Mouse (Mus musculus) midbrain, embryonic 15.5 days (tissue): ENCODE measurements at regions not wholly inside any gene's neighbourhood (a gene's known extent, or its start where the extent isn't known, plus 50 kb on each side); places are given as distances from the start of the nearest gene placed in this dataset.

Experiments used
- ATAC-seq: fragments of 200-750 bp; cut with Nextera tagmentation; replicated peaks from 2 replicates; pipeline ENCODE4 v1.8.0; 2017; ENCODE audit warnings: moderate TSS enrichment
- H3K27ac ChIP-seq: fragments of 300-500 bp; sonication (generic); 2 replicates; pipeline ENCODE4 v1.5.1; 2015; ENCODE audit warnings: mild to moderate bottlenecking, inconsistent platforms
- H3K27me3 ChIP-seq: fragments of 300-500 bp; sonication (generic); replicated peaks from 2 replicates; pipeline ENCODE4 v1.6.1; 2015; ENCODE audit warnings: inconsistent platforms
- H3K36me3 ChIP-seq: fragments of 300-500 bp; sonication (generic); replicated peaks from 2 replicates; pipeline ENCODE4 v1.6.1; 2015; ENCODE audit warnings: inconsistent platforms
- H3K4me1 ChIP-seq: fragments of 300-500 bp; sonication (generic); 2 replicates; pipeline ENCODE4 v1.6.1; 2015; ENCODE audit warnings: inconsistent platforms
- H3K4me2 ChIP-seq: fragments of 300-500 bp; sonication (generic); 2 replicates; pipeline ENCODE4 v1.6.1; 2015; ENCODE audit warnings: inconsistent platforms, mild to moderate bottlenecking, moderate library complexity
- H3K4me3 ChIP-seq: fragments of 300-500 bp; sonication (generic); 2 replicates; pipeline ENCODE4 v1.5.1; 2015; ENCODE audit warnings: mild to moderate bottlenecking, inconsistent platforms
- H3K9ac ChIP-seq: fragments of 300-500 bp; sonication (generic); 2 replicates; pipeline ENCODE4 v1.6.1; 2015; ENCODE audit warnings: mild to moderate bottlenecking, inconsistent platforms
- H3K9me3 ChIP-seq: fragments of 300-500 bp; sonication (generic); 2 replicates; pipeline ENCODE4 v1.6.1; 2016; ENCODE audit warnings: inconsistent platforms
- WGBS: fragments of 180-500 bp; shearing (Covaris S2); methylation state at CpG from one replicate; pipeline ENCODE4 v1.1.7; 2015; ENCODE audit warnings: mixed read lengths; 5-methylcytosine and 5-hydroxymethylcytosine counted together

GRCm38 (mm10) chr13:16279974-16280373, 268.3 kb downstream of the Inhba start:
- Histone ChIP-seq H3K4me1 (no peaks in the 10 kb centered on the region), H3K4me3 (no peak overlapping the region), H3K9me3 (no peaks in the 10 kb centered on the region), H3K9ac (no peak overlapping the region), H3K27me3 (no peaks in the 10 kb centered on the region), H3K27ac (no peak overlapping the region), H3K4me2 (no peak overlapping the region), H3K36me3 (no peaks in the 10 kb centered on the region)
- WGBS: 92% methylated on average over 3 of the region's 3 CpGs
- ATAC-seq: no peak

- no peaks in the 10 kb centered on the region for H3K4me1 ChIP-seq
- no peaks in the 10 kb centered on the region for H3K36me3 ChIP-seq
- no peak overlapping the region for H3K27ac ChIP-seq
- H3K27me3 ChIP-seq: no peaks in the 10 kb centered on the region
- H3K4me2 ChIP-seq: no peak overlapping the region
- H3K4me3 ChIP-seq: no peak overlapping the region
- ATAC-seq: no peak
- H3K9ac ChIP-seq: no peak overlapping the region
- whole genome bisulfite sequencing: 78% methylated on average over 2 of the region's 2 CpGs
- H3K9me3 ChIP-seq: no peaks in the 10 kb centered on the region
Measured at GRCm38 (mm10) chr13:16280742-16281141, 269.1 kb downstream of the Inhba start.

GRCm38 (mm10) chr13:16281777-16282176, 270.1 kb downstream of the Inhba start:
- H3K27me3 ChIP-seq: no peaks in the 10 kb centered on the region
- H3K4me1 ChIP-seq: no peaks in the 10 kb centered on the region
- no peak overlapping the region for H3K9ac ChIP-seq
- no peak for ATAC-seq
- no peak overlapping the region for H3K27ac ChIP-seq
- no peaks in the 10 kb centered on the region for H3K36me3 ChIP-seq
- no peak overlapping the region for H3K4me3 ChIP-seq
- H3K9me3 ChIP-seq: no peaks in the 10 kb centered on the region
- H3K4me2 ChIP-seq: no peak overlapping the region

- Histone ChIP-seq H3K4me1 (no peaks in the 10 kb centered on the region), H3K36me3 (no peaks in the 10 kb centered on the region), H3K9me3 (no peaks in the 10 kb centered on the region), H3K4me3 (no peak overlapping the region), H3K27ac (no peak overlapping the region), H3K27me3 (no peaks in the 10 kb centered on the region), H3K9ac (no peak overlapping the region), H3K4me2 (no peak overlapping the region)
- ATAC-seq: no peak
- WGBS: 37% methylated on average over 2 of the region's 2 CpGs
Measured at GRCm38 (mm10) chr13:16282230-16282629, 270.6 kb downstream of the Inhba start.

GRCm38 (mm10) chr13:16283336-16283735, 271.7 kb downstream of the Inhba start:
- H3K36me3 ChIP-seq: no peaks in the 10 kb centered on the region
- no peak overlapping the region for H3K27ac ChIP-seq
- no peak overlapping the region for H3K9ac ChIP-seq
- H3K4me2 ChIP-seq: no peak overlapping the region
- no peak for ATAC-seq
- 90% methylated on average over 4 of the region's 4 CpGs for WGBS
- H3K4me3 ChIP-seq: no peak overlapping the region
- H3K4me1 ChIP-seq: no peaks in the 10 kb centered on the region
- no peaks in the 10 kb centered on the region for H3K27me3 ChIP-seq
- no peaks in the 10 kb centered on the region for H3K9me3 ChIP-seq

GRCm38 (mm10) chr13:16289633-16290032, 278.0 kb downstream of the Inhba start:
- 0 out of 2 replicates have a peak, but pooled peaks have one; percentile 30 for ATAC-seq
- Histone ChIP-seq H3K27ac (no peak overlapping the region), H3K27me3 (no peaks in the 10 kb centered on the region), H3K4me1 (no peaks in the 10 kb centered on the region), H3K36me3 (no peaks in the 10 kb centered on the region), H3K9me3 (no peaks in the 10 kb centered on the region), H3K4me2 (no peak overlapping the region), H3K9ac (no peak overlapping the region), H3K4me3 (no peak overlapping the region)
- 83% methylated on average over 2 of the region's 2 CpGs for WGBS

- no peak for ATAC-seq
- Histone ChIP-seq H3K9me3 (no peaks in the 10 kb centered on the region), H3K27ac (no peak overlapping the region), H3K4me1 (no peaks in the 10 kb centered on the region), H3K36me3 (no peaks in the 10 kb centered on the region), H3K4me3 (no peak overlapping the region), H3K4me2 (no peak overlapping the region), H3K27me3 (no peaks in the 10 kb centered on the region), H3K9ac (no peak overlapping the region)
- 75% methylated on average over 2 of the region's 2 CpGs for WGBS
Measured at GRCm38 (mm10) chr13:16290784-16291183, 279.1 kb downstream of the Inhba start.

- no peak overlapping the region for H3K27ac ChIP-seq
- H3K4me1 ChIP-seq: no peaks in the 10 kb centered on the region
- WGBS: 88% methylated on average over 6 of the region's 6 CpGs
- no peak overlapping the region for H3K4me2 ChIP-seq
- no peaks in the 10 kb centered on the region for H3K9me3 ChIP-seq
- H3K36me3 ChIP-seq: no peaks in the 10 kb centered on the region
- no peaks in the 10 kb centered on the region for H3K27me3 ChIP-seq
- no peak overlapping the region for H3K9ac ChIP-seq
- no peak overlapping the region for H3K4me3 ChIP-seq
- ATAC-seq: no peak
Measured at GRCm38 (mm10) chr13:16291661-16292291, 280.1 kb downstream of the Inhba start.

- no peak overlapping the region for H3K4me3 ChIP-seq
- 84% methylated on average over 2 of the region's 2 CpGs for WGBS
- no peak overlapping the region for H3K27ac ChIP-seq
- no peak for ATAC-seq
- no peaks in the 10 kb centered on the region for H3K36me3 ChIP-seq
- no peaks in the 10 kb centered on the region for H3K9me3 ChIP-seq
- no peak overlapping the region for H3K4me2 ChIP-seq
- H3K9ac ChIP-seq: no peak overlapping the region
- no peaks in the 10 kb centered on the region for H3K4me1 ChIP-seq
- H3K27me3 ChIP-seq: no peaks in the 10 kb centered on the region
Measured at GRCm38 (mm10) chr13:16299756-16300155, 288.1 kb downstream of the Inhba start.

- no peak for ATAC-seq
- H3K27me3 ChIP-seq: no peaks in the 10 kb centered on the region
- no peaks in the 10 kb centered on the region for H3K4me1 ChIP-seq
- no peak overlapping the region for H3K4me3 ChIP-seq
- no peaks in the 10 kb centered on the region for H3K9me3 ChIP-seq
- no peak overlapping the region for H3K4me2 ChIP-seq
- no peak overlapping the region for H3K9ac ChIP-seq
- H3K36me3 ChIP-seq: no peaks in the 10 kb centered on the region
- WGBS: 92% methylated on average over 2 of the region's 2 CpGs
- no peak overlapping the region for H3K27ac ChIP-seq
Measured at GRCm38 (mm10) chr13:16314669-16315068, 303.0 kb downstream of the Inhba start.

GRCm38 (mm10) chr13:16315689-16316088, 304.0 kb downstream of the Inhba start:
- Histone ChIP-seq H3K9ac (no peak overlapping the region), H3K4me3 (no peak overlapping the region), H3K36me3 (no peaks in the 10 kb centered on the region), H3K27me3 (no peaks in the 10 kb centered on the region), H3K4me1 (no peaks in the 10 kb centered on the region), H3K27ac (no peak overlapping the region), H3K4me2 (no peak overlapping the region), H3K9me3 (no peaks in the 10 kb centered on the region)
- no peak for ATAC-seq
- 89% methylated on average over 2 of the region's 2 CpGs for WGBS

- Histone ChIP-seq H3K36me3 (no peaks in the 10 kb centered on the region), H3K4me2 (no peak overlapping the region)
Measured at GRCm38 (mm10) chr13:16316581-16316980, 304.9 kb downstream of the Inhba start.

GRCm38 (mm10) chr13:16317412-16317811, 305.8 kb downstream of the Inhba start:
- no peaks in the 10 kb centered on the region for H3K27me3 ChIP-seq
- 66% methylated on average over 3 of the region's 3 CpGs for WGBS
- no peak for ATAC-seq
- H3K27ac ChIP-seq: no peak overlapping the region
- H3K4me3 ChIP-seq: no peak overlapping the region
- H3K4me1 ChIP-seq: no peaks in the 10 kb centered on the region
- no peaks in the 10 kb centered on the region for H3K36me3 ChIP-seq
- no peaks in the 10 kb centered on the region for H3K9me3 ChIP-seq
- no peak overlapping the region for H3K4me2 ChIP-seq
- no peak overlapping the region for H3K9ac ChIP-seq

More at GRCm38 (mm10) chr13:16316581-16316980, 304.9 kb downstream of the Inhba start:
- Histone ChIP-seq H3K4me3 (no peak overlapping the region), H3K27me3 (no peaks in the 10 kb centered on the region), H3K9me3 (no peaks in the 10 kb centered on the region), H3K4me1 (no peaks in the 10 kb centered on the region), H3K9ac (no peak overlapping the region), H3K27ac (no peak overlapping the region)
- ATAC-seq: no peak
- WGBS: 94% methylated on average over 2 of the region's 2 CpGs
